Mouse (Mus musculus) heart, adult 2 months (tissue): ENCODE data around the gene Hs3st3b1.

Experiments
- CTCF ChIP-seq: fragments of 200-600 bp; IDR thresholded peaks from 2 replicates; pipeline ENCODE4 v1.8.1; 2022; ENCODE audit warnings: antibody characterized with exemption, mild to moderate bottlenecking, moderate library complexity
- EP300 ChIP-seq: fragments of 200-500 bp; IDR thresholded peaks from 2 replicates; pipeline ENCODE4 v1.6.1; 2011; ENCODE audit warnings: low read depth, low read length, control low read depth; ENCODE audit not compliant: insufficient read depth
- POLR2A ChIP-seq: fragments of 200-500 bp; IDR thresholded peaks from 2 replicates; pipeline ENCODE4 v1.6.1; 2011; ENCODE audit warnings: mild to moderate bottlenecking, low read depth, low read length, control low read depth; ENCODE audit not compliant: insufficient read depth

- TF ChIP-seq POLR2A (no peak), CTCF (no peak), EP300 (no peak)
Observed at GRCm38 (mm10) chr11:63911001-63911400, 11.1 kb downstream of the Hs3st3b1 start.
